Comparison of ENCODE assay signal across 12 mouse cellular contexts in genomic region chr3:87144476-87145240, GRCm38 (mm10). TPM values are rescaled to one million over a fixed set of nuclear protein-coding genes. Genes with fewer than 3 reads are reported as not detected.
A peak's percentile ranks its signal among the peaks of the same experiment; 100 is the strongest.
DNase-seq lines count a peak whose midpoint lies in the region; ATAC-seq and TF ChIP-seq lines count a peak whose summit lies in the region.
"Had no signal": no experiment of that assay in that cellular context is flagged by ENCODE, and none has a peak within 500 bp of the region (broad histone marks: within the 10 kb centered on the region; RNA-seq: fewer than 3 reads in every experiment).

No protein-coding gene starts in this region.

- peak overlapping the region; percentile 37 to 60 for H3K27ac ChIP-seq in heart, embryonic 14.5 days (replicated peaks in 1 of 2; ENCODE audit: control insufficient read depth in 1 of 2, insufficient read depth in 1 of 2, low read depth in 2 of 2, low read length in 2 of 2)
- H3K27ac ChIP-seq in lung, embryonic 16.5 days (ENCODE audit: low read length) = peak overlapping the region; percentile 78
- peak overlapping the region; percentile 46; the same call in 1 of the 2 replicates for H3K27ac ChIP-seq in ES-E14 (ENCODE audit: insufficient read depth, low read depth, low read length, poor library complexity, severe bottlenecking)
- H3K27ac ChIP-seq in forebrain, embryonic 14.5 days (ENCODE audit: low read depth, low read length) = no peak overlapping the region

- no peak overlapping the region; the same call in 1 of the 2 replicates for H3K9ac ChIP-seq in heart, embryonic 14.5 days (ENCODE audit: low read length)
- H3K9ac ChIP-seq in lung, embryonic 16.5 days (ENCODE audit: low read length) = peak overlapping the region; percentile 42
- H3K9ac ChIP-seq in ES-E14 (ENCODE audit: insufficient read depth, low read depth, low read length, poor library complexity, severe bottlenecking) = no peak overlapping the region
- H3K9ac ChIP-seq in forebrain, embryonic 14.5 days (ENCODE audit: low read length) = peak overlapping the region; percentile 26; the same call in 1 of the 2 replicates

- ATAC-seq in heart, embryonic 14.5 days (ENCODE audit: insufficient number of reproducible peaks, insufficient read depth, low FRiP score, low read depth) = peak; percentile 23; the same call in 1 of the 2 replicates
- ATAC-seq in lung, embryonic 16.5 days (ENCODE audit: low read depth) = peak; percentile 36; the same call in 1 of the 2 replicates
- no peak for ATAC-seq in forebrain, embryonic 14.5 days

- H3K36me3 ChIP-seq in heart, embryonic 14.5 days (ENCODE audit: control insufficient read depth, insufficient read depth, low read length) = peaks cover 21% of the 10 kb centered on the region
- peaks cover 10% of the 10 kb centered on the region; the same call in 1 of the 2 replicates for H3K36me3 ChIP-seq in lung, embryonic 16.5 days (ENCODE audit: control insufficient read depth, insufficient read depth, low read length)
- H3K36me3 ChIP-seq in ES-E14 (ENCODE audit: control insufficient read depth, insufficient read depth, low read length, poor library complexity, severe bottlenecking) = peaks cover 6% of the 10 kb centered on the region; the same call in 1 of the 2 replicates
- H3K36me3 ChIP-seq in forebrain, embryonic 14.5 days (ENCODE audit: control insufficient read depth, insufficient read depth, low read length) = peaks cover 5% of the 10 kb centered on the region; the same call in 1 of the 2 replicates

- WGBS in heart, embryonic 14.5 days = 50% methylated on average over 6 of the region's 6 CpGs
- 36% methylated on average over 6 of the region's 6 CpGs for WGBS in lung, embryonic 16.5 days
- WGBS in forebrain, embryonic 14.5 days = 20% methylated on average over 6 of the region's 6 CpGs

- DNase-seq in heart, postnatal 25 days (ENCODE audit: low spot score) = no peak
- no peak for DNase-seq in lung, postnatal 4 days
- no peak for DNase-seq in ES-E14 (ENCODE audit: low read depth, low spot score)
- no peak for DNase-seq in forebrain, embryonic 14.5 days (ENCODE audit: low spot score)
- no peak for DNase-seq in cerebellum, adult 8-10 months
- no peak for DNase-seq in urinary bladder, postnatal 14 days (ENCODE audit: low spot score)
- DNase-seq: left cerebral cortex, postnatal 4 days; right cerebral cortex, postnatal 25 days had no signal

- intact Hi-C loops in heart, postnatal 25 days (cut with DNase I) = no loop called here

- in situ Hi-C loops in ES-E14 (cut with MboI; ENCODE audit: low sequenced_read_pairs in 2 of 2, unreplicated experiment in 2 of 2) = no loop called here

- H3K4me3 ChIP-seq in heart, embryonic 14.5 days (ENCODE audit: control insufficient read depth in 1 of 2, insufficient read depth in 1 of 2, low read depth in 1 of 2, low read length in 2 of 2) = no peak overlapping the region
- H3K4me3 ChIP-seq in lung, embryonic 16.5 days (ENCODE audit: low read length) = no peak overlapping the region
- H3K4me3 ChIP-seq in ES-E14 (ENCODE audit: insufficient read depth in 1 of 2, low read depth in 1 of 2, low read length in 2 of 2, poor library complexity in 1 of 2, severe bottlenecking in 1 of 2) = no peak overlapping the region
- H3K4me3 ChIP-seq in forebrain, embryonic 14.5 days (ENCODE audit: low read depth, low read length) = no peak overlapping the region

- no peaks in the 10 kb centered on the region for H3K9me3 ChIP-seq in heart, embryonic 14.5 days (ENCODE audit: control insufficient read depth, low read length)
- no peaks in the 10 kb centered on the region for H3K9me3 ChIP-seq in lung, embryonic 16.5 days (ENCODE audit: control insufficient read depth, low read length)
- no peaks in the 10 kb centered on the region for H3K9me3 ChIP-seq in ES-E14 (ENCODE audit: control insufficient read depth, insufficient read depth, low read depth, low read length)
- H3K9me3 ChIP-seq in forebrain, embryonic 14.5 days (replicated peaks; ENCODE audit: control insufficient read depth, low read length) = no peaks in the 10 kb centered on the region

- no peak overlapping the region for H3K4me2 ChIP-seq in heart, embryonic 14.5 days (ENCODE audit: low read length)
- no peak overlapping the region for H3K4me2 ChIP-seq in lung, embryonic 16.5 days (ENCODE audit: low read depth, low read length)
- H3K4me2 ChIP-seq in forebrain, embryonic 14.5 days (ENCODE audit: low read length) = no peak overlapping the region

- peaks cover 12 to 36% of the 10 kb centered on the region in 2 experiments for H3K4me1 ChIP-seq in heart, embryonic 14.5 days (ENCODE audit: control insufficient read depth in 2 of 2, insufficient read depth in 2 of 2, low read length in 2 of 2)
- H3K4me1 ChIP-seq in lung, embryonic 16.5 days (replicated peaks; ENCODE audit: control insufficient read depth, insufficient read depth, low read length) = peaks cover 22% of the 10 kb centered on the region
- H3K4me1 ChIP-seq in ES-E14 (ENCODE audit: control insufficient read depth in 2 of 2, insufficient read depth in 2 of 2, low read length in 2 of 2, poor library complexity in 1 of 2) = peaks cover 4 to 18% of the 10 kb centered on the region in 2 experiments; a peak in 2 of 4 replicates
- H3K4me1 ChIP-seq in forebrain, embryonic 14.5 days (ENCODE audit: control insufficient read depth, insufficient read depth, low read length) = peaks cover 16% of the 10 kb centered on the region; the same call in 1 of the 2 replicates

- no peaks in the 10 kb centered on the region for H3K27me3 ChIP-seq in heart, embryonic 14.5 days (ENCODE audit: control insufficient read depth, insufficient read depth, low read length)
- no peaks in the 10 kb centered on the region for H3K27me3 ChIP-seq in lung, embryonic 16.5 days (ENCODE audit: control insufficient read depth, insufficient read depth, low read depth, low read length)
- H3K27me3 ChIP-seq in forebrain, embryonic 14.5 days (replicated peaks; ENCODE audit: control insufficient read depth, insufficient read depth, low read length) = no peaks in the 10 kb centered on the region

TF ChIP-seq in ES-E14, 5 proteins besides CTCF, POLR2A, EP300 and RAD21:
- TF ChIP-seq ZNF384 (IDR thresholded peaks at IDR 0.05; ENCODE audit: low read depth, low read length) = no peak
- TF ChIP-seq MAFK (IDR thresholded peaks at IDR 0.05; ENCODE audit: insufficient read depth, low read depth, low read length) = no peak
- no peak for TF ChIP-seq ZC3H11A (IDR thresholded peaks at IDR 0.05; ENCODE audit: borderline replicate concordance, low read depth, low read length)
- TF ChIP-seq CHD2 (IDR thresholded peaks at IDR 0.05; ENCODE audit: low read depth, low read length) = no peak
- TF ChIP-seq HCFC1 (IDR thresholded peaks at IDR 0.05; ENCODE audit: borderline replicate concordance, insufficient read depth, low read length) = no peak

RNA-seq across cellular contexts. Expression of gene Kirrel, which starts 29.9 kb away (rescaled TPM):
- 6.1 and 7.3 TPM in 2 replicates for polyA plus RNA-seq in heart, embryonic 14.5 days (2014; fragmentation: Nextera tagmentation; extraction: Ambion mirVana)
- total RNA-seq in heart, postnatal 25 days (2021) = 1 to 10 TPM; 7.1 to 8.4 TPM
- 13.2 and 14.2 TPM in 2 replicates for polyA plus RNA-seq in lung, embryonic 16.5 days (2015; fragmentation: Nextera tagmentation; extraction: Ambion mirVana)
- total RNA-seq in ES-E14 (2012; rRNA removed) = 35.5 and 37.8 TPM in 2 replicates
- polyA plus RNA-seq in forebrain, embryonic 14.5 days (2014; fragmentation: Nextera tagmentation; extraction: Ambion mirVana) = 2.2 and 2.9 TPM in 2 replicates
- total RNA-seq: CH12.LX; neutrophil, adult 5-6 weeks had no signal

Comparison
In these comparisons a context has a peak if more than half of its experiments do, and no peak if none do; other contexts are left out.
1. H3K9ac ChIP-seq: peak in lung, embryonic 16.5 days (single experiment) and forebrain, embryonic 14.5 days (single experiment); none in heart, embryonic 14.5 days (single experiment) and ES-E14 (single experiment).